Mouse (Mus musculus): Measurements from ENCODE around the gene Myo9b.

Myo9b gene

DNA sequence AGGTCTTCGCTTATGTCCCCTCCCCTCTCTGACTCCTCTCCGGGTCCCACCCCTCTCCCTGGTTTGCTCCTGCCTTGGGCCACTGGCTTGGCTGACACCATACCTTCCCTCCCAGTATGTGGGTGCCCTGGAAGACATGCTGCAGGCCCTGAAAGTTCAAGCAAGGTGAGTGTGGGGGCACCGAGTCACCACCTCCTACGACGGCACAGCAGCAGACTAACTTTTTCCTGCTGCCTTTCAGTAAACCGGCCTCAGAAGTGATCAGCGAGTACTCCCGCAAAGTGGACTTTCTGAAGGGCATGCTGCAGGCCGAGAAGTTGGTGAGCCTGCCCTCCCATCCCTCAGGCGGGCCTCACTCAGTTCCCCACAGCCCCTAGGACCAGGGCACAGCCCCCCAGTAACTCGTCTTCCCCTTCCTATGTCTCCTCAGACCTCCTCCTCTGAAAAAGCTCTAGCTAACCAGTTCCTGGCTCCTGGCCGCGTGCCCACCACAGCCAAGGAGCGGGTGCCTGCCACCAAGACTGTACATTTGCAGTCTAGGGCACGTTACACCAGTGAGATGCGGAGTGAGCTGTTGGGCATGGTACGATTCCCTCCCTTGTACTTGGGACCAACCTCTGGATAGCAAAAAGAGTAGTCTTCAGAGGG is 95.1 kb downstream of the Myo9b start:
- no peak for DNase-seq (ENCODE audit: low spot score in 2 of 2)

GRCm38 (mm10) chr8:71368366-71368765 is 95.9 kb downstream of the Myo9b start:
- no peak for DNase-seq (ENCODE audit: low spot score in 2 of 2)

DNA sequence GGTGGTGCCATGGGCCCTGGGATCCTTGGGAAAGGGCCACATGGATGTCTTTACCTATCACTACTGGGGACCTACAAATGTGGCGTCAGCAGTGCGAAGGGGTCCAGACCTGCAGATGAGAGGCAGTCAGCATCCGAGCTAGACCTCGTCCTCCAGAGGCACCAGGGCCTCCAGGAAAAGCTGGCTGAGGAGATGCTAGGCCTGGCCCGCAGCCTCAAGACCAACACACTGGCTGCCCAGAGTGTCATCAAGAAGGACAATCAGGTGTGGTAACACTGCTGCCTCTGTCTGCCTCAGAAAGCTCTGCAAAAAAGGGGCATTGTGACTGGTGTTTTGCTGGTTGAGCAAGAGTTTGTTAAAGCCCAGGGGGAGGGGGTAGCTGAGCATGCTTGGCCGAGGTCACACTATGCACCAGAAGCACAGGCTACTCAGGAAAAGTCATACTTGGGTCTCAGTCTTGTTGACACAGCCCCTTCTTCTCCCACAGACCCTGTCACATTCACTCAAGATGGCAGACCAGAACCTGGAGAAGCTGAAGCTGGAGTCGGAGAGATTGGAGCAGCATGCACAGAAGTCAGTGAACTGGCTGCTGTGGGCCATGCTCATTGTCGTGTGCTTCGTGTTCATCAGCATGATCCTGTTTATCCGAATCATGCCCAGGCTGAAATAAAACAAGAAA is 96.7 kb downstream of the Myo9b start:
- no peak for DNase-seq (ENCODE audit: low spot score in 2 of 2)

- DNase-seq (ENCODE audit: low spot score in 2 of 2): no peak
These were observed 98.3 kb downstream of the Myo9b start for GRCm38 (mm10) chr8:71370711-71371235.

DNA sequence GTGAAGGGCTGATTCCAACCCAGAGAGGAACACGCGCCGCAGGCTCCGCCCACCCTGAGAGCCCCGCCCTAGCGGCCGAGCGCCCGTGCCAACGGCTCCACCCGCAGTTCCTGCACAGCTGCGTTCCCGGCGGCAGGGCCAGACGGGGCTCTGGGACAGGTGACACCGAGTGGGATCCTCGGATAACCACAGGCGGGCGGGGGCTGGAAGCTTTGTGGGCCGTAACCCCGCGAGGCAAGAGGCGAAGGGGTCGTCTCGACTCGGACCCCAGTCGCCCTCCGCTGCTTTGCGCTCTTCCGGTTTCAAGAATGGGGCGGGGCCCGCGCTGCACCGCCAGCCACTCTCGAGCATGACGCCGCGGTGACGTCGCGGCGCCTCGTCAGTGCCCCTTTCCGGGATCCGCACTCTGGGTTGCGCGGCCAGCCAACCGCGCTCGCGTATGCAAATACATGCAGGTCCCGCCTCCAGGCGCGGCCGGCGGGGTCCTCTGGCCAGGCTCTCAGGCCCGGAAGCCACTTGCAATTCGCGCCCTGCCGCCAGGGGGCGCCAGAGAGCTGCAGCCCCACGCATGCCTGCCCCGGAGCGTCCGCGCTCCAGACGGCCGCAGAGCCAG is 98.8 kb downstream of the Myo9b start, which contains the start of gene Ocel1:
Gene Ocel1 (plus strand): TSS at position 63 of the 613 bp plus-strand sequence.
- DNase-seq (ENCODE audit: low spot score in 2 of 2): peak; percentile 99

DNA sequence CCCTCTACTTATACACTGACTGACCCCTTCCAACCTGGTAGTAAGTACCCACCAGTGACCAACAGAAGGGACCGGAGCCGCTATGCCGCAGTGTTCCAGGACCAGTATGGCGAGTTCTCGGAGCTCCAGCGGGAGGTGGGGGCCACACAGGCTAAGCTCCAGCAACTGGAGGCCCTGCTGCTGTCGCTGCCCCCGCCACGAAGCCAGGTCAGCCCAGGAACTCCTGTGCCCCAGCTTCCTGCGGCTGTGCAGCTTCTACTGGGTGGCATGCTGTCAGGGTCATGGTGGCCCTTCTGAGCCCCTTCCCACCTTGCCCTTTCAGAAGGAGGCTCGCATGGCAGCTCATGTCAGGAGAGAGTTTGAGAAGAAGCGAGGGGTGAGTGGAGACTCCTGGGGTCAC is 99.9 kb downstream of the Myo9b start:
- no peak for DNase-seq (ENCODE audit: low spot score in 2 of 2)

DNA sequence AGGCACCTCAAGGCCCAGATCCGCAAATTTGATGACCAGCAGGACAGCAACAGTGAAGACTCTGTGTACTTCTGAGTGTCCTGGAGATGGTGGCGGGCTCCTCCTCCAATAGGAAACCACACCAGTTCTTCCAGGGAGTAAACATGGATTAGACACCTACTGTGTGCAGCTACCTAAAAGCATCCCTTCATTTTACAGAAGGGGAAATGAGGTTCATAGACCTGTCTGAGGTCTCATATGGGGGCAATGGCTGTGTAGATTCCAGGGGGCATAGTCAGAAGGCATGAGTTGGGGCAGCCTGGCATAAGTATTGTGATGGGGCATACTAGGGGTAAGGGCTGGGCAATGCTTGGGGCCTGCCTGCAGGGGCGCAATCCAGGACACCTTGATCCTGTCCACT is 100.5 kb downstream of the Myo9b start:
- no peak for DNase-seq (ENCODE audit: low spot score in 2 of 2)

GRCm38 (mm10) chr8:71374616-71375206 is 102.2 kb downstream of the Myo9b start:
- DNase-seq (ENCODE audit: low spot score in 2 of 2): peak; percentile 26 to 29

DNA sequence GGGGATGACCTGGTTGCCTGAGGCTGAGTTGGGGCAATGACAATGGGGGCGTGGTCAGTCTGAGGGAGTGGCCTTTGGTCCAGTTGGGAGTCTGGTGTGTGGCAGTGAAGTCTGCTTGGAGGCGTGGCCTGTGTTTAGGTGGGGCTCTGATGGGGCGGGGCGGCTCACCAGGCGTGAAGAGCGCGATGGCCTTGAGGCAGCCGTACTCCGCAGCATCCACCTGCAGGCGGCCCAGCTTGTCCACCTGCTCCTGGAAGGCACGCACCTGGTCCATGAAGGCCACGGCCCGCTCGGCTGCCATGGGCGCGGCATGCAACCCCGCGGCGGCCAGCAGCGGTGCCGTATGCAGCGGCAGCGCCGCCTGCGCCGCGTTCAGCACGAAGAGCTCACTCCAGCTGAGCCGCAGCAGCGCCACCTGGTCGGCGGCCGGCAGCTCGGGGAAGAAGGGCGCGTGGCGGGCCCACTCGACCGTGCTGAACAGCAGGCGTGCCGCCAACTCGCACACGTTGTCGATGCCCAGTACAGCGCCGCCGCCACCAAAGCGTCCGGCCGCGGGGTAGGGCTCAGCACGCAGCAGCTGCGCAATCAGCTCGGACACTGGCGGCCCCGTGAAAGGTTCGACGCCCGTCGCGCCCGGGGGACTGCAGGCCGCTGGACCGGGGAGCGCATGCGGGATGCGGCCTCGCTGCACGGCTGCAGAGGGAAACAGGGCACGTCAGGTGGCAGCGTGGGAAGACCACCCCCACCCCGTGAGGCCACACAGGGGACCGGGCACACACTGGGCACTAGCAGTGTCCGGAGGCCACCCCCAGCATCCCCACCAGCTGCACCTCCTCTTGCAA is 103.3 kb downstream of the Myo9b start:
- DNase-seq (ENCODE audit: low spot score in 2 of 2): peak; percentile 63 to 69

GRCm38 (mm10) chr8:71376423-71377030 is 104.0 kb downstream of the Myo9b start:
- no peak for DNase-seq (ENCODE audit: low spot score in 2 of 2)

DNA sequence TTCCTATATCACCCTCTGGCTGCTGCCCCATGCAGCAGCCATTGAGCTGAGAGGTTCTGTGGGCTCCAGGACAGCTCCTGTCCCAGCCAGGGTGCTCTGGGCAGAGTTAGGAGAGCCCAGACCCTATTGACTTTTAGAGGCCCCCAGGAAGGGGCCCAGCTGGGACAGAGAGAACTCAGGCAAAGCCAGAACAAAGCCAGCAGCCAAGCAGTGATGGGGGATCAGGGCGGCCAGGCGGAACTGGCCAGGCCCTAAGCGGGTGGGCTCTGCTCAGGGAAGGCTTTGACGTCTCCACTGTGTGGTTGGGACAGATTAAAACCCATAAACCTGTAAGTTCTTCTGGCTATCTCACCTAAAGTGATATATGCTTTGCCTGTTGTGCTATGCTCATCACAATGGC is 106.5 kb downstream of the Myo9b start:
- no peak for DNase-seq (ENCODE audit: low spot score in 2 of 2)

DNA sequence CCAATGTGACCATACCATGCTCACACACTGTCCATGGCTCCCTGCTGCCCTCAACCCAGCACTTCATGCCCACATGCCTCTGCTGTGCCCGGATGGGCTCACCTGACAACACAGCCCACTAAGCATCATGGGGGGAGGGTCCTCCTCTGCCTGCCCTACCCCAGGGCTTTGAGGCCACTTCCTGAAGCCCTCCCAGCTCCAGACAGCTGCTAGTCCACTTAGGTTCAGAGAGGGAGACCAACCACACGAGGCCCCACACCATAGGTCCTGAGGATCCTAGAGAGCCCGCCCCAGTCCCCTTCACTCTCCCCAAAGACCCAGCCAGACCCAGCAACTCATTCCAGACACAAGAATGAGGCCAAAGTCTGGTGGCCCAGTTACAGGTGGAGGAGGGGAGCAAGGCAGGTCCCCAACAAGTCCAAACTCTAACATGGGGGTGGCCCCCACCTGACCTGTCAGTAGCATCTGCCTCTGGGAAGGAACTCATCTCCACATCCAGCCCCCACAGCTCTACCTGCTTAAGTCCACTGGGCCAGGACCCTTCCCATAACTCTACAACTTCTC is 107.1 kb downstream of the Myo9b start:
- no peak for DNase-seq (ENCODE audit: low spot score in 2 of 2)

GRCm38 (mm10) chr8:71380178-71381171 is 108.0 kb downstream of the Myo9b start:
- no peak for DNase-seq (ENCODE audit: low spot score in 2 of 2)

GRCm38 (mm10) chr8:71381421-71381970 is 109.0 kb downstream of the Myo9b start, which contains the start of gene Nr2f6:
Nr2f6 (minus strand) TSS chr8:71381960.
- DNase-seq (ENCODE audit: low spot score in 2 of 2): peak in 1 of 2 experiments; percentile 53

- DNase-seq (ENCODE audit: low spot score in 2 of 2): peak; percentile 80 to 82
These were observed 109.8 kb downstream of the Myo9b start for GRCm38 (mm10) chr8:71381971-71382961.

GRCm38 (mm10) chr8:71383396-71383795 is 110.9 kb downstream of the Myo9b start:
- DNase-seq (ENCODE audit: low spot score in 2 of 2): no peak

DNA sequence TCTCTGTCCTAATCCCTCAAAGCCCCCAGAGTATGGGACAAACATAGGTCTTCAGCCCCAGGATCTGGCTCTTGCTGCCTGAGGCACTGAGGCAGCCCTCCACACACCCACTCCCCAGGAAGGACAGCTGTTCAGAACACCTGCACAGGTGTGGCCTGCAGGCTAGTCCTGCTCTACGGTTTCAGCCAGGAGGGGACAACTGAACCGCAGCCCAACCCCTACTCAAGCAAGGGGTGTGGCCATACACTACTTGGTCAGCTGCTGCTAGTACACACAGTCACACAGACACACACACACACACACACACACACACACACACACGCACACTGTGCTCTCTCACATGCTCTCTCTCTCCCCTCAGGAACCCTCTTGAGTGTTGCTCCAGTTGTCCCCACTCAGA is 111.3 kb downstream of the Myo9b start:
- DNase-seq (ENCODE audit: low spot score in 2 of 2): no peak
